Mouse (Mus musculus) spleen, adult 2 months (tissue): Measurements from ENCODE around the gene Lsp1.

Source experiments
- CTCF ChIP-seq: fragments of 200-500 bp; IDR thresholded peaks from 2 replicates; pipeline ENCODE4 v1.5.1; 2011; ENCODE audit warnings: mild to moderate bottlenecking, inconsistent platforms; ENCODE audit not compliant: insufficient read depth, insufficient read length, insufficient replicate concordance; ENCODE audit errors: extremely low read depth
- POLR2A ChIP-seq: fragments of 200-500 bp; IDR thresholded peaks from 2 replicates; pipeline ENCODE4 v1.6.1; 2011; ENCODE audit warnings: low read depth, low read length, inconsistent platforms

DNA sequence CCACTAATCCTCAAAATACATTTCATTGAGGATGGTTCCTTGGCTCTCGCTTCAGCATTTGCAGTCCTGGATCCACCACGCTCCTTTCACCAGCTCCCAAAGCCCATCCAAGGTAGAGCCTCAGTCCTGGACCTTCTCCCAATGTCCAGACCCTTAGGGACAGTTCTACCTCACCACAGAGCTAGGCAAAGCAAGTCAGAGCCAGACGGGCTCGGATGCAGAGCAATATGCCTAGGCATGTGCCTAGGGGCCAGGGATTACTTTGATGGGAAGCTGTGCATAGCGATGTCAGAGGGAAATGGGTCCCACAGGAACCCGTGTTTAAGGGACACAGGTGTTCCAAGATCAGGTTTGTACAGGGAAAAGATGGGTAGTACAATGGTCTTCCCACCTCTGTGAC lies 15.3 kb upstream of the Lsp1 start:
- TF ChIP-seq POLR2A (no peak), CTCF (no peak)
